In the genomic region with DNA sequence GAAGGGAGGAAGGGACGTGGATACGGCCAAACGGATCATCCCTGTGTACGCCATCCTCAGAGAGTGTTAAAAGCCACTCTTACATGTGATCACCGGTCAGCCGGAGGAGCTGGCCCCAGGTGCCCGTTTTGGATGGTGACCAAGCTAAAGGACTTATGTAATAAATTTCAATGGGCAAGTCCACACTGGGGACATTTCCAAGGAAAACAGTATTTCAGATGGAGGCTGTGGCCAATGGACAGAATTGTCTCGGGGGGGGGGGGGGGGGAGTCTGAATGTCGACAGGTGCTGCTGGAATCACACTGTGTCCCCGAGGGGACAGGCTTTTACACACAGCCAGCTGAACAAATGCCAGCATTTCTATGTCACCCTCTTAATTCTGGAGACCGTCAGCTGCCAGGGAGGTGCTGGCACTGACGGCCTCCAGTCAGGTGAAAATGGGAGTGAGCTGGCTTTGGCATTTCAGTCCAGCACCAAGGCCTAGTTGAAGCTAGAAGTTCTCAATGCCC, we compare ENCODE assay signal across 10 mouse cellular contexts.
DNase-seq lines count a peak whose midpoint lies in the region.
"Had no signal": no experiment of that assay in that cellular context is flagged by ENCODE, and none has a peak within 500 bp of the region (broad histone marks: within the 10 kb centered on the region; RNA-seq: fewer than 3 reads in every experiment).

No protein-coding gene starts in this region.

- DNase-seq in gastrocnemius, adult 8-10 months (ENCODE audit: low spot score in 2 of 2) = peak; percentile 28 to 46
- no peak for DNase-seq in gastrocnemius, postnatal 10 days
- peak; percentile 74 for DNase-seq in adipocyte (ENCODE audit: low spot score)
- peak; percentile 81 for DNase-seq in cerebellum, adult 9-10 months
- peak; percentile 80 to 88 for DNase-seq in lung, adult 18-20 months
- no peak for DNase-seq in right cerebral cortex, adult 18-20 months
- DNase-seq in thymus, postnatal 14 days = no peak
- no peak for DNase-seq in embryo, embryonic 9.5 days (ENCODE audit: extremely low spot score)
- DNase-seq: liver, embryonic 13.5 days; right cerebral cortex, postnatal 25 days had no signal

Comparison
In these comparisons a context has a peak if more than half of its experiments do, and no peak if none do; other contexts are left out.
1. DNase-seq: peak in gastrocnemius, adult 8-10 months (2 of 2), adipocyte (single experiment), cerebellum, adult 9-10 months (single experiment) and lung, adult 18-20 months (2 of 2); none in gastrocnemius, postnatal 10 days (single experiment), right cerebral cortex, adult 18-20 months (single experiment), thymus, postnatal 14 days (single experiment) and embryo, embryonic 9.5 days (single experiment).